Mouse (Mus musculus): ENCODE data around the gene Vezt. TPM values are rescaled to one million over a fixed set of nuclear protein-coding genes. Genes with fewer than 3 reads are reported as not detected.

Gene Vezt
- polyA plus RNA-seq, 1 experiment = 38.9 TPM

DNA sequence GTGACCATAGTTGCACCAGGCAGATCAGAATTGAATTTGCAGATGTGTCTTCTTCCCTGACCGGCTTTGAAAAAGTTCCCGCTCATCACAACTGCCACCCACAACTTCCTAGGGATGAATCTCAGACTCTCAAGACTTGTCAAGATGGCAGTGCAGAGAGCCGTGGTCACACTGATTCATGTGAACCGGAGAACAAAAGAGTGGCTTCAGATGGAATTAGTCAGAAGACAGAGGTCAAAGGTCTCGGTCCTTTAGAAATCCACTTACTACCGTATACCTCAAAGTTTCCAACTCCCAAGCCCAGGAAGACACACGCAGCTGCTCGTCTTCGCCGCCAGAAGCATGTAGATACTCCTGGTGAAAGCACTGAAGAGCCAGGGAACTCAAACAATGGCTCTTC, 8.3 kb upstream of the Vezt start:
- no peak overlapping the region for H3K4me3 ChIP-seq (ENCODE audit: insufficient read depth, low read length)
- TF ChIP-seq CTCF (IDR thresholded peaks at IDR 0.05; ENCODE audit: extremely low read depth, insufficient read depth, low read length) (no peak), POLR2A (IDR thresholded peaks at IDR 0.05; ENCODE audit: extremely low read depth, insufficient read depth, low read length) (no peak)
- H3K27ac ChIP-seq (ENCODE audit: insufficient read depth, low read length) = no peak overlapping the region
- no peaks in the 10 kb centered on the region for H3K4me1 ChIP-seq (ENCODE audit: control insufficient read depth, insufficient read depth, low read length)

DNA sequence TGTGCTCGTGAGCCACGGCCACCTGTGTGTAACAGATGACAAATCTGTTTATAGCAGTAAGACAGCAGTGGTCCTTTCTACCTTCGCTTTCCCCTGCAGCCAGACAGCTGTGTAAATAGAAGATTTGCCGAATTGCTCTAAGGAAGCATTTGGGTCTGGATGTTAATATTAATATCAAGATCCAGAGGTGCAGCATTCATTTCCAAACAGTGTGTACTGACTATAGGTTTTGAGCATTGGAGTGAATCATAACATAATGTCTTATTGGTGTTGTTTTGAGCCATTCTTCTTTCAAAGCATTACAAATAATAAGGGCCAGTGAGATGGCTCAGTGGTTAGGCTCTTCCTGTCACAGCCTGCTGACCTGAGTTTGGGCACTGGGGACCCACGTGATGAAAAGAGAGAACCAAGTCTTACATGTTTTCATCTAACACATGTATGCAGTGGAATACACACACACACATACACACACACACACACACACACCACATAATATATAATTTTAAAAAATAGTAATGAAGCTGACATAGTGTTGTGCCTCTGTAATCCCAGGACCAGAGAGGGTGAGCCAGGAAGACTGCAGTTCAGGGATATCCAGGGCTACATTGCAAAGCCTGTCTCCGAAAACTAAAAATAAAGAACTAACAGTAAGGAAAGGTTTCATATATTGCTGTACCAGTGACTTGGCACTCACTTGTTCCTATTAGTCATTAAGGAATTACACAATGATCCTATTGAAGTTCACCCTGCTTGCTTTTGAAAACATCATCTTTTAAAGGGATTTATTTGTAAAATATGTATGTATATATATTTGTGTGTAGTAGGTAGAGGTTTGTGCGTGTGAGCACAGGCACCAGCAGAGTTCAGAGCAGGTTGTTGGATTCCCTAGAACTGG, 3.0 kb upstream of the Vezt start:
- Histone ChIP-seq H3K4me3 (ENCODE audit: insufficient read depth, low read length) (no peak overlapping the region), H3K27ac (ENCODE audit: insufficient read depth, low read length) (no peak overlapping the region), H3K4me1 (ENCODE audit: control insufficient read depth, insufficient read depth, low read length) (peaks cover 1% of the 10 kb centered on the region; the same call in 1 of the 2 replicates)
- TF ChIP-seq CTCF (IDR thresholded peaks at IDR 0.05; ENCODE audit: extremely low read depth, insufficient read depth, low read length) (no peak), POLR2A (IDR thresholded peaks at IDR 0.05; ENCODE audit: extremely low read depth, insufficient read depth, low read length) (no peak)

DNA sequence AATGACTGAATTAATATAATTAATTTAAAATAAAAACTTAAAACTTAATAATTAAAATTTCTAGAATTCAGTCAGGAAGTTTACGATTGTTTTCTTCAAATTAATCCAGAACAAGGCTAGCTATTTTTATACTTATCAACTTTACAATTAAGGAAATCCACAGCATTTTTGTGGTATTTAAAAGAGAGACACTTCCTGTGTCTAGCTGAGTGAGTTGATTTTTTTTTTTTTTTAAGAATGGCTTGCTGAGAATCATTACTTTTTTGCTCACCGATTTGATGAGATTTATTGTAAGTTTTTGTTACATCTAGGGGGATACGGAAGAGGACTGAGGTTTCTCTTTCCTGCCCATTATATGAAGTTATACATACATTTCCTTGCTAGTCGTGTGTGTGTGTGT, 2.0 kb upstream of the Vezt start:
- H3K27ac ChIP-seq (ENCODE audit: insufficient read depth, low read length) = no peak overlapping the region

DNA sequence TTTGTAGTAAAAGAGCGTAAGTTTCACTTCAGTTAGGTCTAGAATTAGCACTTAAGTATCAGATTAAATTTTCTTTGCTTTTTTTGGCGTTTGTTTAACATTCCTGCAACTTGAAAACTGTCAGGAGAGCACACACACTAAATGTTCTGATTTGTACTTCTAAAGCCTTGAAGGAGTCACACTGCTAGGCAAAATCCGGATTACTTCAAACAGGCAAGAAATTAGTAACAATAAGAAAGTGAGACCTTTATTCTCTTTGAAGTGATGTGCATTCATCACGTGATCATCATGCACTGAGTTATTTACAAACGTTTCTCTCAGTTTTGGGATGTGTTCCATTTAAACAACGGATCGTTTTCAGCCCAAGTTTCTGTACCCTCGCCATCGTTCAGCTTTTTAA, 1.6 kb upstream of the Vezt start:
- TF ChIP-seq POLR2A (IDR thresholded peaks at IDR 0.05; ENCODE audit: extremely low read depth, insufficient read depth, low read length) (no peak), CTCF (IDR thresholded peaks at IDR 0.05; ENCODE audit: extremely low read depth, insufficient read depth, low read length) (no peak)
- peak overlapping the region; percentile 11; the same call in 1 of the 2 replicates for H3K4me3 ChIP-seq (ENCODE audit: insufficient read depth, low read length)
- H3K27ac ChIP-seq (ENCODE audit: insufficient read depth, low read length) = no peak overlapping the region
- peaks cover 1% of the 10 kb centered on the region; the same call in 1 of the 2 replicates for H3K4me1 ChIP-seq (ENCODE audit: control insufficient read depth, insufficient read depth, low read length)

More for the DNA sequence above, 2.0 kb upstream of the Vezt start:
- Histone ChIP-seq H3K4me1 (ENCODE audit: control insufficient read depth, insufficient read depth, low read length) (peaks cover 1% of the 10 kb centered on the region; the same call in 1 of the 2 replicates), H3K4me3 (ENCODE audit: insufficient read depth, low read length) (no peak overlapping the region)
- no peak for TF ChIP-seq CTCF (IDR thresholded peaks at IDR 0.05; ENCODE audit: extremely low read depth, insufficient read depth, low read length)
- TF ChIP-seq POLR2A (IDR thresholded peaks at IDR 0.05; ENCODE audit: extremely low read depth, insufficient read depth, low read length) = no peak

DNA sequence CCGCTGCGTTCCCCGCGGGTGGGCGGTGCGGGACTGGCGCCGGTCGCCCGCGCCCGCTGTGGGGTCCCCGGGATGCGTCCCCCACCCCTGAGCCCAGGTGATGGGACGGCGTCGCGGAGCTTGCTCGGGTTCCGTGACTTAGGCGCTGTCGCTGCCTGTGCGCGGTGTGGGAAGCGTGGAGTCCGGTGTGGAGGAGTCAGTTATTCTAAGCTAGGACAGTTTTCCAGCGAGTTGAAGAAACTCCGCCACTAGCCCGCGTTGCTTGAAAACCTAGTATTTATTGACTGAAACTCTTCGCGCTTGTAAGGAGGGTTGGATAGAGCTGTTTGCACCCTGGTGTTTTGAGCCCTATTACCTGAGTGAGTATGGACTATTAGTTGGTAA, 750 bp upstream of the Vezt start:
- H3K27ac ChIP-seq (ENCODE audit: insufficient read depth, low read length) = peak overlapping the region; percentile 31
- H3K4me3 ChIP-seq (ENCODE audit: insufficient read depth, low read length) = peak overlapping the region; percentile 73
- TF ChIP-seq POLR2A (IDR thresholded peaks at IDR 0.05; ENCODE audit: extremely low read depth, insufficient read depth, low read length) (no peak), CTCF (IDR thresholded peaks at IDR 0.05; ENCODE audit: extremely low read depth, insufficient read depth, low read length) (no peak)
- peaks cover 1% of the 10 kb centered on the region; the same call in 1 of the 2 replicates for H3K4me1 ChIP-seq (ENCODE audit: control insufficient read depth, insufficient read depth, low read length)

DNA sequence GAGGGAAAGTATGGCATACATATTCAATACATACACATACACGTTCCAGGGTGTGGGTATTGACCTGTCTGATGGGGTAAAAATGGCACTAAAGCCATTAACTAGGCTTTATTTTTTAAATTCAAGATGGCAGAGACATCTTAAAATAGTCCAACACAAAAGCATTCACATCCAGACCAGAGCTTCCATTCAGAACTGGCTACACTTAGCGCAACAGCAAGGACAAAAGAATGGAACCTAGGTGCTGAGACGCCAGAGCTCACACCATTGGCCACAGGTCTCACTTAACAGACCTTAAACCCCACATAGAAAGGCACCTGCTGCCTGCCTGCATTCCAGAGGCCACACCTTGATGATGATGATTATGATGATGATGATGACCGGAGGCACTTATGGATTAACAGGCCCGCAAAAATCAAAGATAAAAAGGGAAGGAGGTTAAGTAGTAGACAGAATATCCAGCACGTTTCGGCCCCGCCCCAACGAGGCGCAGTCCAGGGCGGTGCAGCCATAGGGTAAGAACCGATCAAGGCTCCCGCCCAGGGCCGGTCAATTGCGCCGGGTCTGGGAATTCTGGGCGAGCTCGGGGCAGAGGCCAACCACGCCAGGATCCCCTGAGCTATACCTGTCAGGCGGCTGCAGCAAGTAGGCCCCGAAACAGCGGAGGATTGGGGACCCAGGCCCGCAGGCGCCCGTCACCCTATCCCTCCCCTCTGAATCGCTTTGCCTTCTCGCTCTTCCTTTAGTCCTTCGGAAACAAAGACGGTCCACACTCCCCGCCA, 550 bp downstream of the Vezt start:
- H3K4me3 ChIP-seq (ENCODE audit: insufficient read depth, low read length) = peak overlapping the region; percentile 73
- H3K27ac ChIP-seq (ENCODE audit: insufficient read depth, low read length) = no peak overlapping the region
- peaks cover 1% of the 10 kb centered on the region; the same call in 1 of the 2 replicates for H3K4me1 ChIP-seq (ENCODE audit: control insufficient read depth, insufficient read depth, low read length)
- TF ChIP-seq POLR2A (IDR thresholded peaks at IDR 0.05; ENCODE audit: extremely low read depth, insufficient read depth, low read length) (no peak), CTCF (IDR thresholded peaks at IDR 0.05; ENCODE audit: extremely low read depth, insufficient read depth, low read length) (no peak)

DNA sequence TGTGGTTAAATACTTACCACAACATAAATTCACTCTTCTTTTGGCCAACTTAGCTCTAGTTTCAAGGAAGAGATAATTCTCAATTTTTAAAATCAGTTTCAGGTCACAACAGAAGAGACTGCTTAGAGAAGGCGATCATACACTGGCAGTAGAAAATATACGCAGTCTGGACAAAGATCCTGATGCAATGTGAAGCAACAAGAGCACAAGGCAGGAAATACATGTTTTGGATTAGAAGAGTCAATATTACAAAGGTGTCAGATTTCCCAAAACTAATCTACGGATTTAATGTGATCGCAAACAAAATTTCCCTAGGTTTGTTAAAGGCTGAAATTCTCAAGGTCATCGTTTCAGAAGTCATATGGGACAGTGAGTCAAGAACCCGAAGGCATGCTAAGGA, 4.5 kb downstream of the Vezt start:
- Histone ChIP-seq H3K27ac (ENCODE audit: insufficient read depth, low read length) (no peak overlapping the region), H3K4me1 (ENCODE audit: control insufficient read depth, insufficient read depth, low read length) (peaks cover 1% of the 10 kb centered on the region; the same call in 1 of the 2 replicates), H3K4me3 (ENCODE audit: insufficient read depth, low read length) (no peak overlapping the region)
- TF ChIP-seq CTCF (IDR thresholded peaks at IDR 0.05; ENCODE audit: extremely low read depth, insufficient read depth, low read length) (no peak), POLR2A (IDR thresholded peaks at IDR 0.05; ENCODE audit: extremely low read depth, insufficient read depth, low read length) (no peak)

DNA sequence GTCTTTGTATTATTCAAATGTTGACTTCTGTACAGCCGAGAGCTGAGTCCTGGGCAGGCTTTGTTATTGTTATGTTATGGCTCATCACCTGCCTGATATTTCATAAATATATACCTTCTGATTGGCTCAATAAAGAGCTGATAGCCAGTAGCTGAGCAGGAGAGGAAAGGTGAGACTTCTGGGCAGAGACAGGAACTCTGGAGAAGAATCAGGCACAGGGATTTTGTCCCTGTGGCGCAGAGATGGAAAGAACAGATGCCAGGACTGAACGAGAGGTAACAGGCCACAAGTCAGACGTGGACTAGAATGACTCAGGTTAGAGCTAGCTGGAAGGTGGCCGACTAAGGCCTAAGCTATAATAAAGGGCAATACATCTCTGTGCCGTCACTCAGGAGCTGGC, 7.1 kb downstream of the Vezt start:
- Histone ChIP-seq H3K4me3 (ENCODE audit: insufficient read depth, low read length) (no peak overlapping the region), H3K4me1 (ENCODE audit: control insufficient read depth, insufficient read depth, low read length) (no peaks in the 10 kb centered on the region), H3K27ac (ENCODE audit: insufficient read depth, low read length) (no peak overlapping the region)
- no peak for TF ChIP-seq CTCF (IDR thresholded peaks at IDR 0.05; ENCODE audit: extremely low read depth, insufficient read depth, low read length)
- TF ChIP-seq POLR2A (IDR thresholded peaks at IDR 0.05; ENCODE audit: extremely low read depth, insufficient read depth, low read length) = no peak

DNA sequence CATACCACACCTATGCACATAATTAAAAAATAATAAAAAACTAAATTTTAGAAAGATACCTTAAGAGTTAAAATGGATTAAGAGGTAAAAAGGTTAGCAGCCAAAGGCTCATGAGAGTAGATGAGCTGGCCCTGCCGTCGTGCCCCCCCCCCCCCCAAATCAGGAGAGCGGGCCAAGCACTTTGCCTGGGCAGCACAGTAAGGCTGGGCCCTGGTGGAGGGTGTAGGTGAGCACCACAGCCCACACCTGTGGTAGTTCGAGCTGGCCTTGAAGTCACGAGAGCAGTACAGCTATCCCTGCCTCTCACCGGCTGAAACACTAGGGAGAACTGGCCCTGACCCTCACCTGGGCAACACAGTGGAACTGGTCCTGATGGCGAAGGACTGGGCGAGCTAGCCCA, 10.5 kb downstream of the Vezt start:
- Histone ChIP-seq H3K4me1 (ENCODE audit: control insufficient read depth, insufficient read depth, low read length) (peaks cover 2% of the 10 kb centered on the region; the same call in 1 of the 2 replicates), H3K4me3 (ENCODE audit: insufficient read depth, low read length) (no peak overlapping the region), H3K27ac (ENCODE audit: insufficient read depth, low read length) (no peak overlapping the region)
- TF ChIP-seq POLR2A (IDR thresholded peaks at IDR 0.05; ENCODE audit: extremely low read depth, insufficient read depth, low read length) = no peak
